Mouse (Mus musculus) spleen, embryonic (tissue): ENCODE results near the gene Zscan4-ps2.
"Not testable (repeated sequence)": the region's sequence is repeated elsewhere in the genome, so short reads cannot be mapped to it uniquely, and the experiment has no call there.

Experiments
- CTCF ChIA-PET: fragments of 350-600 bp; sonication (Branson Sonifier 250); formaldehyde crosslinking; loops from one replicate; lab custom pipeline; 2022; lab: Charles Lee

The Zscan4-ps2 gene

DNA sequence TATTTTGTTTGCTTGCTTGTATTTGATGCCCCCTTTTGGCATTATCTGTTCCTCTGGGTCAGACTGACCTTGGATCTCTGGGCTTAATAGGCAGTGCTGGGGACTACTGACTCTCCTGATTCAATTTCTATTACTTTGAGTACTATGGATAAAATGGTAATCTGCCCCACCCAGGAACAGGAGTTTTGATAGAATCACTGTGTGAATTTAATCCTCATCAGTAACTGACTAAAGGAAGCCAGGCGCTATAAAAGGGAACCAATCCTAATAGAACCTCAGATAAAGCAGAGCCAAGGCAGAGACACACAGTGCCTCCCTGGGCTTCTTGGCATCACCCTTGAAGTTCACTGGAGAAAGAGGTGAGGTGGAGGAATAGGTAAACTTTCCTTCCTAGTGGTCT, at the start of gene Zscan4-ps2:
Gene Zscan4-ps2 (plus strand): TSS at position 301 of the 400 bp plus-strand sequence.
- CTCF ChIA-PET: not testable (repeated sequence)
